Mouse (Mus musculus) ES-E14 (cell line): ENCODE measurements at regions not wholly inside any gene's neighbourhood (a gene's known extent, or its start where the extent isn't known, plus 50 kb on each side); places are given as distances from the start of the nearest gene placed in this dataset.

Experiments used
- CHD2 ChIP-seq: IDR thresholded peaks from 2 replicates; pipeline ENCODE4 v1.6.1; 2014; ENCODE audit warnings: mild to moderate bottlenecking, low read depth, low read length, inconsistent platforms
- HCFC1 ChIP-seq: IDR thresholded peaks from 2 replicates; pipeline ENCODE4 v1.6.1; 2012; ENCODE audit warnings: low read length, inconsistent platforms, borderline replicate concordance; ENCODE audit not compliant: insufficient read depth
- MAFK ChIP-seq: IDR thresholded peaks from 2 replicates; pipeline ENCODE4 v1.6.1; 2014; ENCODE audit warnings: mild to moderate bottlenecking, low read depth, low read length, inconsistent platforms; ENCODE audit not compliant: insufficient read depth
- ZC3H11A ChIP-seq: IDR thresholded peaks from 2 replicates; pipeline ENCODE4 v1.6.1; 2012; ENCODE audit warnings: low read depth, mild to moderate bottlenecking, inconsistent platforms, low read length, borderline replicate concordance
- ZNF384 ChIP-seq: IDR thresholded peaks from 2 replicates; pipeline ENCODE4 v1.6.1; 2012; ENCODE audit warnings: low read depth, low read length, inconsistent platforms

DNA sequence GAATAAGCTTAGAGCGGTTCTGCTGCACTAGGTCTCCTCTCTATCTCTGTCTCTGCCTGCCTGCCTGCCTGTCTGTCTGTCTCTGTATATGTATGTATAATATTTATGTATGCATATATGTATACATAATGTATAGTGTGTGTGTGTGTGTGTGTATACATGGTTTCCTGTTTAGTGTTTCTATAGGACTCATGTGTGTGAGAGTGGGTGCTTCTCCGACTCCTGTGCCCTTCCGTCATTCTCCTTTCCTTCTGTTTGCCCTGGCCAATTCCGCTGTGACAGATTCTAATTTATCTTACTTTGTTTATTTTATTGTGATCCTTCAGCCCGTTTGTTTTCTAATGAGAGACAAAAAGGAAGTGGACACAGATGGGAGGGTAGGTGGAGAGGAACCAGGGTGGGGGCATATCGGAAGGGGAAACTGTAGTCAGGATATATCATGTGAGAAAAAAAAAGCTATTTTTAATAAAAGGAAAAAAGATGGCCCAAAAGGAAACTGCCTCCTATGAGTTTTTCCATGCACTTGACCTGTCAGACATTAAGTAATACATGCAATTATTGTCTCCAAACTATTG, 85.0 kb upstream of the Ednrb start:
- TF ChIP-seq MAFK (no peak), HCFC1 (no peak), ZNF384 (no peak), ZC3H11A (no peak), CHD2 (no peak)
